Mouse (Mus musculus) embryo, embryonic 10 days (tissue): ENCODE results near the gene Mgat4a.
A peak's percentile ranks its signal among the peaks of the same experiment; 100 is the strongest.

Experiments used
- DNase-seq: peaks from one replicate; pipeline ENCODE4 v3.0.0-alpha.2; 2015; ENCODE audit warnings: low spot score

Mgat4a gene

GRCm38 (mm10) chr1:37464878-37465452 lies 75.9 kb downstream of the Mgat4a start:
- DNase-seq, result no peak

DNA sequence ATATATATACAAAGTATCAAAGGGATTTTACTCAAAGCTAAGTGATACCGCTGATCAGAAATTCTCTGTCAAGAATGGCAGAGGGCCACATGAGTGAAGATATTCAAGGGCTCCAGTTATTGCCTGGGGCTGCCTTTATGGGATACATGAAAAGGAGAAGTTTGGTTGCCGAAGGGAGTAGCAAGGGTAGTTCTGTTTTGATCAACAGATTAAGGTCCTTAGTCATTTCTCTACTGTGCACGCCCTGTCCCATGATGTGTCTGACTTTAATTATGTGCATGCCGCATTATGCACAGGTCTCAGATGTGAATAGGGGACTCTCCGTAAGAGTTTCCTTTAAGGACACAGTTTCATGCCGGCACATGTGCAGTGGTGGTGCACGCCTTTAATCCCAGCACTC lies 83.3 kb downstream of the Mgat4a start:
- no peak for DNase-seq

- DNase-seq, result no peak
Measured at GRCm38 (mm10) chr1:37451270-37451669, 89.5 kb downstream of the Mgat4a start.

- DNase-seq, result peak; percentile 22
Measured at GRCm38 (mm10) chr1:37448361-37449095, 92.3 kb downstream of the Mgat4a start.

- no peak for DNase-seq
Measured at GRCm38 (mm10) chr1:37442848-37443835, 97.7 kb downstream of the Mgat4a start.

GRCm38 (mm10) chr1:37436419-37436818 lies 104.4 kb downstream of the Mgat4a start:
- no peak for DNase-seq

DNA sequence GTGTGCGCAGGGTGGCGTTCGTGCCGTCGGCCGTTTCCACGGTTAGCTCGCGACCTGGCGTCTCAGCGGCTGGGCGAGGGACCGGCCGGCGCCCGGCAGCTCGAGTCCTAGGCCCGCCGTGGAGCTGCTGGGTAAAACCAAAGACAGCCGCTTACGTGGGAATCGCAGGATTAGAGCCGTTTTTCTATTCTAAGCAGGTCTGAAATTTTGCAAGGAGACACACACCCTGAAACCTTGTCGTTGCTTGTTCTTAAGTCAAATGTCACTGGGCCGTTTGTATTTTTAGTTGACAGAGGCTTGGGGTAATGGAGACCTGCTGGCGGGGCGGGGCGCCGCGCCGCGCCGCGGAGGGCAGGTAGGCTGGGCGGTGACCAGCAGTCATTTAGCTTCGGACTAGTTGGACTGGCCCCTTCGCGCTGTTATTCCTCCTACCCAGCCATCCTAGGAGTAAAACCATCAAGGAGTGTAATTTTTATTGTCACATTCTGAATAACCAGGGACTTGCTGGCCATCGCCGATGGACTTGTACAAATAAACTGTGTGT lies 110.4 kb downstream of the Mgat4a start:
- peak; percentile 17 for DNase-seq

DNA sequence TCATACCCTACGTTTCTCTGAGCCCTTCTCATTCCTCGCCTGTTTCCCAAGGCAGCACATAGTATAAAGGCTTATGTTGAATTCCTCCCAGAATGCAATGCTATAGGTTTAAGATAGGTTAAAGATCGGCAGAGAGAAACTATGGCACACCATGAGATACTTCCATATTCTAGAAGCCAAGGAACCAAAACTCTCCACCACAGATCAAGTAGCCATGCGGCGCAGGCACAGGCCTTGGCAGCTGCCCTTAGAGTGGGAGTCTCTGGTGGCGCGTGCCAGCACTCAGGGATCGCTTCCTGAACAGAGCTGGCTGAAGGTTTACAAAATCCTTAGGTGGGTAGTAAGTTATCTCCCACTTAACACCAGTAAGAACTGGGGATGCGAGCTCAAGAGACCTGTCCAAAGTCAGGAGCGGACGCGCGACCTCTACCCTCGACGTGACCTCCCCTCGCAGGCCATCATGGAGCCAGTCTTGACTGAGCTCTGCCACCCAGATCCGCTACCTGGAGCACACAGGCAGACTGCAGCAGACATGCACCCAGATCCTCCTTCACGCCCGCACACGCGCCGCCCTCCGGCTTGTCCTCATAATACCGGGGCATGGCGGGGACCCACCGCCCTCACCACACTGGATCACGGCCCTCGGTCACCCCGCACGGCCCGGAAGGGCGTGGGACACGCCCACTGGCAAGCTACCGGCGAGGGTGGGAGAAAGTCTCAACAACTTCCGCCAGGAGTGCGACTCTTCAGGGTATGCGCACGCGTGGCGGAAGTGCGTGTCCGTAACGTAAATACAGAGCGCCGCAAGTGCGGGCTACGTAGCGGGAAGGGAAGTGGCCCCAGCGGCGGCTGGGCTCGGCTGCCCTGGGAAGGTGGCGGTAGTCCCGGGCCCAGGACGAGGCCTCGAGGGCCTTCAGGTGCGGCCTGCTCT lies 111.2 kb downstream of the Mgat4a start, which contains the start of the genes Coa5 and Unc50:
Coa5 (minus strand) TSS at position 738 of the 931 bp plus-strand sequence.
Unc50 (plus strand) TSS at position 774 of the 931 bp plus-strand sequence.
- DNase-seq, result peak; percentile 97

DNA sequence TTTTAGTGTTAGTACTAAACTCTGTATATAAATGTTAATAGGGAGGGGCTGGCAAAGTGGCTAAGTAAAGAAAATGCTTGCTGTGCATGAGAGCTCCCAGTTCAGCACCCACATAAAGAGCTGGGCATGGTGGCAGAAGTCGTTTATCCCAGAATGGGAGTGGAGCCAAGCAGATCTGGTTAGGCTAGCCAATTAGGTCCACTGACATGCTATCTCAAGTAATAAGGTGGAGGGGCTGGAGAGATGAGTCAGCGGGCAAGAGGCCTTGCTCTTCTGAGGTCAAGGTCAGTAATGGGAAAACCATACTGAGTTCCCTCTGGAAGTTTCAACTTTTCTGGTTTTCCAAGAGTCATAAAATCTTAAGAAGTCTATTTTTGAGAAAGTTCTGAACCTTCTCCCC lies 111.9 kb downstream of the Mgat4a start:
- no peak for DNase-seq

DNA sequence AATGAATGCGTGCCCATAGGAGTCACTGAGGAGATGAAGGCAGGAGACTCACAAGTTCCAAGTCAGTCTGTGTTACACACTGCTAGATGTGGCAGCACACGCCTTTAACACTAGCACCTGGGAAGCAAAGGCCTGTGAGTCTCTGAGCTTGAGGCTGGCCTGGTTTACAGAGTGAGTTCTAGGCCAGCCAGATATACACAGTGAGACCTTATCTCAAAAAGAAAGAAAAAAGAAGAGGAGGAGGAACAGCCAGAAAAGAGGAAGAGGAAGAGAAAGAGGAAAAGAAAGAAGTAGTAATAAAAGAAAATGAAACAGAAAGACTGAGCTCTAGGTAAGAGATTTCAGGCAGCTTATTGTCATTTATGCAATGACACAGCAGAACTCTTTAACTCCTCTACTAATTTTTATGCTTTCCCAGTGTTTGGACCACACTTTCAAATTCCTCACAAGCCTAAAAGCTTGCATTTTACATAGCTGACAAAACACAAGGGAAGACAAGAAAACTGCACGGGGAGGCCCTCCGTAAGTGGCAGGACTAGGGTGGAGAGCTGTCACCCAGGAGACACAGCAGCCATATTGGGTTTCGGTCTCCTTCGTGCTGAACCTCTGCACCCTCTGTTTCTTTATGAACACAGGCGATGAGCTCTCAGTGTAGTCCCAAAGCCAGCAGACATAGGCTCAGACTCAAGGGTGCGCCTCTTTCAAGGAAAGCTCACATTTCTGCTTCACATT lies 113.5 kb downstream of the Mgat4a start:
- DNase-seq, result no peak

- DNase-seq, result peak; percentile 15
Measured at GRCm38 (mm10) chr1:37419420-37419819, 121.4 kb downstream of the Mgat4a start.

DNA sequence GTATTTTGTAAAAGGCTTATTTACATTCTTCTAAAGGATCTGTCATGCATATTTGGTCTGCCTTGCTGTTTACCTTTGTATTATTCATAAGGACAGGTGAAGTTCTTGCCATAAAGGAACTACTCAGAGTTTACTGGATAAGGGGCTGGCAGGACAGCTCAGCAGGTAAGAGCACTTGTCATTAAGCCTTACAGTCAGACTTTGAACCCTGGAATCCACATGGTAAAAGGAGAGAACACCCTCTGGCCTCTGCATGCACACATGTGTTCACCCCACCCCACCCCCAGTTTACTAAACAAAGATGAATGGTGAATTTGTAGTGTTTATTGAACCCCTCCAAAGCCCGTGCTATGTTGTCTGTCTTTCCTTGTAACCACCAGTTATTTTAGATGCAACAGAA lies 125.4 kb downstream of the Mgat4a start:
- DNase-seq, result no peak

- DNase-seq, result no peak
Measured at GRCm38 (mm10) chr1:37409647-37410046, 131.2 kb downstream of the Mgat4a start.

DNA sequence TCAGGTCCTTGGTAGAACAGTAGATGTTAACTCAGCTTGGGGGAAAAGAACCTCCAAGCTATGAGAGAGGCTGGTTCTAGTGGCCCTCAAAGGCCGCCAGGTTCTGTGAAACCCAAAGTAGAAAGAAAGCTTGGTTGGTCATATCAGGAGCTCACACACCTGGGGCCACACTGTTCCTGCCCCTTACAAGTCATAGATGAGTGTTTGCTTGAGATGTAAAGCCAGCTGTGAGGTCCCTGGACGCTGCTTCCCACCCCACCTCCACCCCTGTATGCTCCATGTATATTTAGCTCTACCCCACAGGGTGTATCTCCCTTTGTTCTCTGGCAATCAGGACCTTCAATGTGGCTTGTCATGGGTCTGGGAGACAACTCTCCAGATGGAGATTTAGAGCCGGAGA lies 132.1 kb downstream of the Mgat4a start:
- DNase-seq, result no peak

DNA sequence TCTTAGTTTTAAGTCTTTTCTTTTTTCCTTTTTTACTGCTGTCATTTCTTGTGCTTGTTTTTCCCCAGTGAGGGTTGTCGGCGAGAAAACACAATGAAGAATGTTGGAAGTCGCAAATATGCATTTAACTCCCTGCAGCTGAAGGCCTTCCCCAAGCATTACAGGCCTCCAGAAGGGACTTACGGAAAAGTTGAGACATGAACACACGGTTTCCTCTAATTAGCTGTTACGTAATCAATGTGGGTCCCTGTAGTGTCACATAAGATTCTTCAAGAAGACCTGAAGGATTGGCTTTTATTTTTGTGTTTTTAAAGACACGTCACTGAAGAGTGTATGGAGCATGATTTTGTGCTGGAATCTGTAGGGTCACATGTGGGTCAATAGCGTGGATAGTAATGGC lies 132.8 kb downstream of the Mgat4a start:
- no peak for DNase-seq

DNA sequence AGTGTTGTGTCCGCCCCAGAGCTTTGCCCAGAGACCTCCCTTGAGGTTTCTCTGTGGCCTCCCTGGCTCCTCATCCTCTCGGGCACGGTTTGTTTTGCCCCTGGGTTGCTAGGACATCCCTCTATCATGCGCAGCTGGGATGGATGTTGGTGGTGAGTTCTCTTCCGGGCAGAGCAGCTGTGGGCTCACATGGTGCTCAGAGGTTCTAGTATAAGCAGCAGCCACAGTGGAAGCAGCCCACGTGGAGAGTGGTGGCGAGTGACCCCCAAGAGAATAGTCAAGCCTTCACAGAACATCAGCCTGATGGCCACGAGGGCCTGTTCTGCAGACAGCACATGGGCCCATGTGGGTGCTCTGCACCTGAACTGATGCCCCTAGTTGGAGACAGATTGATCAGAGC lies 133.6 kb downstream of the Mgat4a start:
- DNase-seq, result no peak

DNA sequence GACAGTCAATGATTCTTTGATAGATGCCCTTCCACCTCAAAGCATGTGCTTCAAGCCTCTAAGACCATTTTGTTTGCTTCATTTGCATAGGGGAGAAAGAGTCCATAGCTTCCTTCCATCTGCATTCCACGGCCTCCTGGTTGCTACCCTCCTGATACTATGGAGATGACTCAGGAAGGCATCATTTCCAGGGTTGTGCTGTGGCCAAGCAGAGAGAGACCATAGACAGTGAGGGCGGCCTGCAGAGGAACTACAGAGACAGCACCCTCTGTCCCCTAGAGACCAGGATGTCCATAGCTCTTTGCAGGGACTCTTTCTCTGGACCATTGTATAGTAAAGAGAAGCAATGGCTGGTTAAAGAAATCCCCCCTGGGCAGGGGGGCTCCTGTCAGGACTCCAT lies 135.7 kb downstream of the Mgat4a start:
- no peak for DNase-seq

- peak; percentile 79 for DNase-seq
Measured at GRCm38 (mm10) chr1:37401687-37402086, 139.1 kb downstream of the Mgat4a start.

- DNase-seq, result peak; percentile 9
Measured at GRCm38 (mm10) chr1:37399734-37400133, 141.1 kb downstream of the Mgat4a start.

DNA sequence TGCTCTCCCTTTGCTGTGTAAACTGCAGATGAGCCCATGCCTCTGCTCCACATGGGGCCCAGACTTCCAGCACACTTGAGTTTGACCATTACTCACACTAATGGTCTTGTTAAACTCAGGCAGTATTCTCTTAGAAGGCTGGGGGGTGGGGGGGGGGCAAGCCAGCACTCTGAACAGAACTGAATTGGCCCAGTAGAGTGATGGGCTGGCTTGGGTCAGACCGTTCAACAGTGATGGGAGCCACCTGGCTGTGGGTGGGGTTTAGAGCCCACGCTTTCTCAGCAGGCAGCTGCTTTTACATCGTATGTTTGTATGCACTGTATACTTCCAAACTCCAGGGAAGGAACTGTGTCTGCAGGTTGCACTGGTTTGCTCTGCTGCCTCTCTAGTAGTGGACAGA lies 141.9 kb downstream of the Mgat4a start:
- DNase-seq, result peak; percentile 20
